ENCODE assay signal across 1 mouse cellular context in genomic region chr15:83758958-83759357, GRCm38 (mm10).
TF ChIP-seq lines count a peak whose summit lies in the region.

No protein-coding gene starts in this region.

TF ChIP-seq in CH12.LX, 34 proteins besides CTCF, POLR2A, EP300 and RAD21:
- no peak for TF ChIP-seq NRF1 (IDR thresholded peaks at IDR 0.05; ENCODE audit: low read depth, low read length)
- TF ChIP-seq ZNF384 (IDR thresholded peaks at IDR 0.05; ENCODE audit: low read depth, low read length), result peak; percentile 89
- TF ChIP-seq SMC3 (IDR thresholded peaks at IDR 0.05; ENCODE audit: low read depth, low read length), result peak; percentile 34; the same call in 1 of the 2 replicates
- peak; percentile 39; the same call in 1 of the 2 replicates for TF ChIP-seq MAFK (IDR thresholded peaks at IDR 0.05; ENCODE audit: insufficient replicate concordance, low read length)
TF ChIP-seq in CH12.LX: peak in this region for 3.
